Mouse (Mus musculus): ENCODE data around the gene Cacna2d3. TPM values are rescaled to one million over a fixed set of nuclear protein-coding genes. Genes with fewer than 3 reads are reported as not detected.

Gene Cacna2d3
- polyA plus RNA-seq, 1 experiment from 2014 or later, result 38.5 TPM

- no peak for ATAC-seq (ENCODE audit: low FRiP score, low TSS enrichment)
- no peak overlapping the region for H3K27ac ChIP-seq (replicated peaks; ENCODE audit: low read depth, low read length)
- no peaks in the 10 kb centered on the region for H3K27me3 ChIP-seq (ENCODE audit: control insufficient read depth, insufficient read depth, low read length)
- no peaks in the 10 kb centered on the region for H3K36me3 ChIP-seq (ENCODE audit: control insufficient read depth, insufficient read depth, low read length)
- H3K4me1 ChIP-seq (ENCODE audit: control insufficient read depth, insufficient read depth, low read length), result no peaks in the 10 kb centered on the region
- H3K4me3 ChIP-seq (replicated peaks; ENCODE audit: low read depth, low read length), result no peak overlapping the region
- H3K9me3 ChIP-seq (ENCODE audit: control insufficient read depth, low read length), result no peaks in the 10 kb centered on the region
- WGBS, result 59% methylated on average over 6 of the region's 6 CpGs
- H3K4me2 ChIP-seq (ENCODE audit: low read length), result no peak overlapping the region
- DNase-seq, result no peak
- H3K9ac ChIP-seq (replicated peaks; ENCODE audit: low read length), result no peak overlapping the region
Observed at GRCm38 (mm10) chr14:29608761-29609160, 112.9 kb downstream of the Cacna2d3 start.

GRCm38 (mm10) chr14:29599428-29599827, 122.2 kb downstream of the Cacna2d3 start:
- 24% methylated on average over 8 of the region's 8 CpGs for WGBS
- H3K4me1 ChIP-seq (ENCODE audit: control insufficient read depth, insufficient read depth, low read length), result no peaks in the 10 kb centered on the region
- 0 out of 2 replicates have a peak, but pooled peaks cover 4% of the 10 kb centered on the region for H3K27me3 ChIP-seq (ENCODE audit: control insufficient read depth, insufficient read depth, low read length)
- ATAC-seq (ENCODE audit: low FRiP score, low TSS enrichment) (no peak), DNase-seq (peak; percentile 30)
- no peak overlapping the region for H3K9ac ChIP-seq (replicated peaks; ENCODE audit: low read length)
- no peaks in the 10 kb centered on the region for H3K9me3 ChIP-seq (ENCODE audit: control insufficient read depth, low read length)
- H3K4me3 ChIP-seq (replicated peaks; ENCODE audit: low read depth, low read length), result no peak overlapping the region
- no peak overlapping the region for H3K4me2 ChIP-seq (ENCODE audit: low read length)
- H3K36me3 ChIP-seq (ENCODE audit: control insufficient read depth, insufficient read depth, low read length), result no peaks in the 10 kb centered on the region
- H3K27ac ChIP-seq (replicated peaks; ENCODE audit: low read depth, low read length), result no peak overlapping the region

- Histone ChIP-seq H3K36me3 (ENCODE audit: control insufficient read depth, insufficient read depth, low read length) (no peaks in the 10 kb centered on the region), H3K27ac (replicated peaks; ENCODE audit: low read depth, low read length) (no peak overlapping the region), H3K9me3 (ENCODE audit: control insufficient read depth, low read length) (no peaks in the 10 kb centered on the region), H3K27me3 (ENCODE audit: control insufficient read depth, insufficient read depth, low read length) (no peaks in the 10 kb centered on the region), H3K4me1 (ENCODE audit: control insufficient read depth, insufficient read depth, low read length) (no peaks in the 10 kb centered on the region), H3K9ac (replicated peaks; ENCODE audit: low read length) (no peak overlapping the region), H3K4me2 (ENCODE audit: low read length) (no peak overlapping the region), H3K4me3 (replicated peaks; ENCODE audit: low read depth, low read length) (no peak overlapping the region)
- WGBS, result 87% methylated on average over 4 of the region's 4 CpGs
- ATAC-seq (ENCODE audit: low FRiP score, low TSS enrichment) (no peak), DNase-seq (no peak)
Observed at GRCm38 (mm10) chr14:29592896-29593295, 128.8 kb downstream of the Cacna2d3 start.

DNA sequence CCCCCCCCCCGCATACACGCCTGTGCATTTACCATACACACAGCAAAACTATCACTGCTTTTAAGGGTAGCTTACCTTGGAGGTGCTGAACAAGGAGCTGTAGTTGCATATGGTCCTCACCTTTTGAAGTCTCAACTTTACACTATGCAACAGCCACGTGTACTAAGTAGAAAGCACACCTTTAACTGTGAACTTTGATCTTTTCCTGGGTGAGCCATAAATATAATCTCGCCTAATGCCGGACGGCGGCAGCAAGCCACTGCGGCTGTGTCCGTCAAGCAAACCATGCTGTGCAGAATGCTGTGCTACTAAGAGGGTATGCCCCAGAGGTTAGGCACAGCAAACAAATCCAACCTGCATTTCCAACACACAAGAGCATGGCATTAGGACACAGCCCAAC, 132.0 kb downstream of the Cacna2d3 start:
- no peaks in the 10 kb centered on the region for H3K36me3 ChIP-seq (ENCODE audit: control insufficient read depth, insufficient read depth, low read length)
- DNase-seq, result no peak
- no peaks in the 10 kb centered on the region for H3K9me3 ChIP-seq (ENCODE audit: control insufficient read depth, low read length)
- no peak overlapping the region for H3K4me3 ChIP-seq (replicated peaks; ENCODE audit: low read depth, low read length)
- no peak overlapping the region for H3K27ac ChIP-seq (replicated peaks; ENCODE audit: low read depth, low read length)
- 90% methylated on average over 9 of the region's 9 CpGs for WGBS
- no peaks in the 10 kb centered on the region for H3K27me3 ChIP-seq (ENCODE audit: control insufficient read depth, insufficient read depth, low read length)
- H3K4me1 ChIP-seq (ENCODE audit: control insufficient read depth, insufficient read depth, low read length), result no peaks in the 10 kb centered on the region
- ATAC-seq (ENCODE audit: low FRiP score, low TSS enrichment), result no peak
- H3K4me2 ChIP-seq (ENCODE audit: low read length), result no peak overlapping the region
- H3K9ac ChIP-seq (replicated peaks; ENCODE audit: low read length), result no peak overlapping the region

DNA sequence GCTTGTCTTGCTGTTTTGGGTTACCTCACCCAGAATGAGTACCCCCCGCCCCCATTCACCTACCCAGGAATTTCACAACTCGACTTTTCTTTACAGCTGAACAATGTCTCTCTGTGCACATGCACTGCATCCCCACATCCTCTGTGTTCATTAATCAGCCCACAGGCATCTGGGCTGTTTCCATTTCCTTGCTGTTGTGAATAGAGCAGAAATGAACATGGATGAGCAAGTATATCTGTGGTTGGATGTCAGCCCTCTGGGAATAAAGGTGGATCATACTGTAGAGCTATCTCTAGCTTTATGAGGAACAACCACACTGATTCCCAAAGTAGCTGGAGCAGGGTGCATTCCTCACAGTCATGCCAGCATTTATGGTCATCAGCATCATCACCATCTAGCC, 139.7 kb downstream of the Cacna2d3 start:
- ATAC-seq (ENCODE audit: low FRiP score, low TSS enrichment) (no peak), DNase-seq (no peak)
- H3K4me2 ChIP-seq (ENCODE audit: low read length), result no peak overlapping the region
- no peak overlapping the region for H3K4me3 ChIP-seq (replicated peaks; ENCODE audit: low read depth, low read length)
- 84% methylated on average over 2 of the region's 2 CpGs for WGBS
- H3K36me3 ChIP-seq (ENCODE audit: control insufficient read depth, insufficient read depth, low read length), result no peaks in the 10 kb centered on the region
- no peaks in the 10 kb centered on the region for H3K27me3 ChIP-seq (ENCODE audit: control insufficient read depth, insufficient read depth, low read length)
- H3K9me3 ChIP-seq (ENCODE audit: control insufficient read depth, low read length), result no peaks in the 10 kb centered on the region
- no peak overlapping the region for H3K27ac ChIP-seq (replicated peaks; ENCODE audit: low read depth, low read length)
- no peak overlapping the region for H3K9ac ChIP-seq (replicated peaks; ENCODE audit: low read length)
- no peaks in the 10 kb centered on the region for H3K4me1 ChIP-seq (ENCODE audit: control insufficient read depth, insufficient read depth, low read length)

DNA sequence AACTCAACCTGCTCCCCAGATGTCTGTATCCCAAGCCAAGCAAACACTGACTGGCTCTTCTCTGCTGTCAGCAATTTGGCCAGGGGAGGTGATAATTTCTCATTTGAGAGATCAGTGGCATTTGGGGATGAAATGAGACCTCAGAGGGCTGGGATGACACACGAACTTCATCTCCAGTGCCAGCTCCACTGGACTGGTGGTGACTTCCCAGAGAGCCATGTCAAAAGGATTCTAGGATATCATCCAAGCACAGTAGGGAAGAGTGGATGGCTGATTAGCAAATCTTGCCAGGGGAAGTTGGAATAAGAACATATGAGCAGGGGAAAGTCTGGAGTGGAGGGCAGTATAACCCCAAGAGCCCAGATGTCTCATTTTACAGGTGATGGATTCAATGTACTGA, 143.9 kb downstream of the Cacna2d3 start:
- ATAC-seq (ENCODE audit: low FRiP score, low TSS enrichment), result no peak
- Histone ChIP-seq H3K4me2 (ENCODE audit: low read length) (no peak overlapping the region), H3K9ac (replicated peaks; ENCODE audit: low read length) (no peak overlapping the region), H3K36me3 (ENCODE audit: control insufficient read depth, insufficient read depth, low read length) (no peaks in the 10 kb centered on the region), H3K27ac (replicated peaks; ENCODE audit: low read depth, low read length) (no peak overlapping the region), H3K27me3 (ENCODE audit: control insufficient read depth, insufficient read depth, low read length) (no peaks in the 10 kb centered on the region), H3K4me3 (replicated peaks; ENCODE audit: low read depth, low read length) (no peak overlapping the region), H3K9me3 (ENCODE audit: control insufficient read depth, low read length) (no peaks in the 10 kb centered on the region), H3K4me1 (ENCODE audit: control insufficient read depth, insufficient read depth, low read length) (no peaks in the 10 kb centered on the region)
- no peak for DNase-seq
- WGBS, result 67% methylated on average over 1 of the region's 1 CpGs

- DNase-seq (no peak), ATAC-seq (ENCODE audit: low FRiP score, low TSS enrichment) (no peak)
- no peaks in the 10 kb centered on the region for H3K36me3 ChIP-seq (ENCODE audit: control insufficient read depth, insufficient read depth, low read length)
- no peaks in the 10 kb centered on the region for H3K4me1 ChIP-seq (ENCODE audit: control insufficient read depth, insufficient read depth, low read length)
- no peak overlapping the region for H3K4me3 ChIP-seq (replicated peaks; ENCODE audit: low read depth, low read length)
- WGBS, result 46% methylated on average over 5 of the region's 5 CpGs
- H3K27ac ChIP-seq (replicated peaks; ENCODE audit: low read depth, low read length), result no peak overlapping the region
- H3K4me2 ChIP-seq (ENCODE audit: low read length), result no peak overlapping the region
- no peak overlapping the region for H3K9ac ChIP-seq (replicated peaks; ENCODE audit: low read length)
- H3K27me3 ChIP-seq (ENCODE audit: control insufficient read depth, insufficient read depth, low read length), result no peaks in the 10 kb centered on the region
- no peaks in the 10 kb centered on the region for H3K9me3 ChIP-seq (ENCODE audit: control insufficient read depth, low read length)
Observed at GRCm38 (mm10) chr14:29575551-29575950, 146.1 kb downstream of the Cacna2d3 start.

DNA sequence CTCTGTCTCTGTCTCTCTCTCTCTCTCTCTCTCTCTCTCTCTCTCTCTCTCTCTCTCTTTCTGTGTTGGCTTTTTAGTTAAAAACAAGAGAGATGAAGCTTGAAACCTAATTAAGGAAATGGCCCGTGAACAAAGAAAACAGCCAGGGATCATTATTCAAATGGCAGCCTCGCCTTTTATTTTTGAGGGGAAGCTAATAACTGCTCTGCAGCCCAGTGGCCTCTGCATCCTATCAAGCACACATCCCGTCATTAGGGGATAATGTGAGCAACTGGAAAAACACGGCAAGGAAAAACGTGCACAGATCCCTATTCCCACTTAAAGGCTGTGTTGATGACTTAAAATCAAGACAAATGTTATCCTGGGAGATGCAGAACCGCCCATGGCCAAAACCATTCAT, 159.0 kb downstream of the Cacna2d3 start:
- Histone ChIP-seq H3K36me3 (ENCODE audit: control insufficient read depth, insufficient read depth, low read length) (no peaks in the 10 kb centered on the region), H3K27ac (replicated peaks; ENCODE audit: low read depth, low read length) (no peak overlapping the region; the same call in 1 of the 2 replicates), H3K4me1 (ENCODE audit: control insufficient read depth, insufficient read depth, low read length) (peaks cover 13% of the 10 kb centered on the region), H3K9ac (replicated peaks; ENCODE audit: low read length) (no peak overlapping the region), H3K9me3 (ENCODE audit: control insufficient read depth, low read length) (no peaks in the 10 kb centered on the region), H3K4me3 (replicated peaks; ENCODE audit: low read depth, low read length) (no peak overlapping the region), H3K27me3 (ENCODE audit: control insufficient read depth, insufficient read depth, low read length) (no peaks in the 10 kb centered on the region), H3K4me2 (ENCODE audit: low read length) (no peak overlapping the region)
- 58% methylated on average over 6 of the region's 6 CpGs for WGBS
- ATAC-seq (ENCODE audit: low FRiP score, low TSS enrichment) (no peak), DNase-seq (peak; percentile 30)

DNA sequence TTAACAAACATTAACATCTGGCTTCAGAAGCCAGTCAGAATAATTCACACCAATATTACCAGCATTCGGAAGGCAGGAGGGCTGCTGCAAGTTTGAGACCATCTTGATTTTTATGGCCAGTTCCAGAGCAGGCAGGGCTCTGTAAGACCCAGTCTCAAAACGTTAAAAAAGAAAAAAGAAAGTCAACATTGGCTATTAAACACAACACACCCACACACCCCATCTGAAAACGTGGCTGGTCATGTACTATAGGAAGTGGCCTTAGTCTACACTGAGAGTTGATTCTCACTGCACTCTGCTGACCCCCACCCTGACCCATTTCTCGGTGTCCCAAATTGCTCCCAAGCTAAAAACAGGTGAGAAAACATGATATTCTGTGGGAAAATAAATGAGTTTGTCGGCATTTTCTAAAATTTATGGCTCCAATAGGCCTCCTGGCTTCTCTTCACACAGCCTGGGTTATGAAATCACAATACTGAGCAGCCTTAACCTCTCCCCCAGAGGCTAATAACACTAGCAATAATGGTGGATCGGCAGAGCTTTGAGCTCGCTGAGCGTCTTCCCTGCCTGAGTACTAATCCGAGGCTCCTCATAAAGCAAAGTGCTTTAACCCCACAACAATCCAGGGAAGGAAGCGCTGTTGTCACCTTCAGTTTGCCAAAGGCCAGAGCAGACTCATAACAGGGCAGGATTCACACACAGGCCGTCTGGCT, 160.4 kb downstream of the Cacna2d3 start:
- ATAC-seq (ENCODE audit: low FRiP score, low TSS enrichment) (no peak), DNase-seq (no peak)
- no peak overlapping the region for H3K27ac ChIP-seq (replicated peaks; ENCODE audit: low read depth, low read length)
- H3K9ac ChIP-seq (replicated peaks; ENCODE audit: low read length), result no peak overlapping the region
- H3K4me2 ChIP-seq (ENCODE audit: low read length), result no peak overlapping the region
- H3K9me3 ChIP-seq (ENCODE audit: control insufficient read depth, low read length), result no peaks in the 10 kb centered on the region
- H3K4me1 ChIP-seq (ENCODE audit: control insufficient read depth, insufficient read depth, low read length), result no peaks in the 10 kb centered on the region; the same call in 1 of the 2 replicates
- H3K36me3 ChIP-seq (ENCODE audit: control insufficient read depth, insufficient read depth, low read length), result no peaks in the 10 kb centered on the region
- H3K27me3 ChIP-seq (ENCODE audit: control insufficient read depth, insufficient read depth, low read length), result no peaks in the 10 kb centered on the region
- no peak overlapping the region for H3K4me3 ChIP-seq (replicated peaks; ENCODE audit: low read depth, low read length)
- WGBS, result 78% methylated on average over 11 of the region's 11 CpGs

Data from midbrain, embryonic 14.5 days (tissue).